Mouse (Mus musculus): ENCODE results near the gene Tnrc18. TPM values are rescaled to one million over a fixed set of nuclear protein-coding genes. Genes with fewer than 3 reads are reported as not detected.

The Tnrc18 gene
- total and polyA plus RNA-seq, 2 experiments from 2014 or later: 23.4 to 116 TPM

DNA sequence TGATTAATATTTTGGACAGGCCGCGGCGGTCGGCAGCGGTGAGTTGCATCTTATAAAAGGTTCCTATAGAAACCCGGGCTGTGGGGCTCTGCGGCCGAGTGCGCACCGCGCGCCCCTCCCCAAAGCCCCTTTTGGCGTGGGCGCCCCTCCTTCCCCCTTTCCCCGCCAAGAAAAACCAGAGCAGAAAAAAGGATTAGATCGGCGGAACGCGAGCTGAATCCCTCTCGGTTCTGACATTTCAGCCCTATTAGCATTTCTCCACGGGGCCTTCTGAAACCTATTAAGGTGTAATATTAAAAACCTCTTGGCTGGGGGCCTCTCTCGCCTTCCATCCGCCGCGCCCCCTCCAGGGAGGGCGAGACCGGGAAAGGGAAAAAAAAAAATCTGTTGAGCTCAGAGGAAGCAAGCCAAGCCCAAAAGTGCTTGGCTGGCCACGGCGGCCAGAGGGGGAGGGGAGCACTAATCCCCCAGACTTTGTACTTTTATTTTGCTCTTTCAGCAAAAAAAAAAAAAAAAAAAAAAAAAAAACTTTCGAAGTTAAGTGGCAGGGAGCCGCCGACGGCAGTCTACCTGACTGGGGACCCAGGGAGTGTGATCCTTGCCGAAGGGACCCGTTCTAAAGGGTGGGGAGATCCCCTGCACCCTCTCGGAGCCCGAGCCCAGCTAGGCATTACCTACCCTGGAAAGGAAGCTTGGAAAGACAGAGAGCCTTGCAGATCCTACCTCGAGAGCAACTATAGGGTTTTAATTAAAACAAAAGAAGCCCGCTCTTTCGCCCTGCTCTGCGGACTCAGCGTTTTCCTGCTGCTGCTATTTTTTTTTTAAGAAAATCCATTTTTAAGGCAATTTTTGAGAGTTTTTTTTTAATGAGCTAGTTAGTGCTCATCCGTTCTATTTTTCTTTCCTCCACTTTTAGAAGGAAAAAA is 1.2 kb upstream of the Tnrc18 start:
- Histone ChIP-seq H3K4me3 (ENCODE audit: low read depth, low read length) (peak overlapping the region; percentile 83), H3K27me3 (ENCODE audit: insufficient read depth, low read length) (no peaks in the 10 kb centered on the region), H3K9me3 (ENCODE audit: low read length) (no peaks in the 10 kb centered on the region), H3K4me1 (ENCODE audit: insufficient read depth) (peaks cover 9% of the 10 kb centered on the region), H3K4me2 (ENCODE audit: low read depth) (peak overlapping the region; percentile 88), H3K9ac (peak overlapping the region; percentile 98), H3K36me3 (ENCODE audit: insufficient read depth) (no peaks in the 10 kb centered on the region; the same call in 1 of the 2 replicates), H3K27ac (ENCODE audit: low read depth, low read length) (peak overlapping the region; percentile 100)
- peak; percentile 18; the same call in 1 of the 2 replicates for TF ChIP-seq CTCF (IDR thresholded peaks at IDR 0.05; ENCODE audit: low read depth)
- DNase-seq (peak; percentile 81), ATAC-seq (no peak)
- WGBS: under 1% methylated on average over 43 of the region's 43 CpGs

- Histone ChIP-seq H3K4me1 (ENCODE audit: insufficient read depth) (peaks cover 4% of the 10 kb centered on the region; the same call in 1 of the 2 replicates), H3K9me3 (ENCODE audit: low read length) (no peaks in the 10 kb centered on the region), H3K36me3 (ENCODE audit: insufficient read depth) (no peaks in the 10 kb centered on the region; the same call in 1 of the 2 replicates), H3K4me3 (ENCODE audit: low read depth, low read length) (peak overlapping the region; percentile 83), H3K9ac (peak overlapping the region; percentile 100), H3K27me3 (ENCODE audit: insufficient read depth, low read length) (no peaks in the 10 kb centered on the region), H3K4me2 (ENCODE audit: low read depth) (peak overlapping the region; percentile 93), H3K27ac (ENCODE audit: low read depth, low read length) (peak overlapping the region; percentile 100)
- peak; percentile 8; the same call in 1 of the 2 replicates for TF ChIP-seq CTCF (IDR thresholded peaks at IDR 0.05; ENCODE audit: low read depth)
- DNase-seq: peak; percentile 71
- no peak for ATAC-seq
- WGBS: 3% methylated on average over 71 of the region's 71 CpGs
These were observed 495 bp downstream of the Tnrc18 start for GRCm38 (mm10) chr5:142816811-142817523.

- ATAC-seq (no peak), DNase-seq (peak; percentile 54)
- Histone ChIP-seq H3K4me1 (ENCODE audit: insufficient read depth) (peaks cover 12% of the 10 kb centered on the region; the same call in 1 of the 2 replicates), H3K9ac (peak overlapping the region; percentile 100), H3K27ac (ENCODE audit: low read depth, low read length) (peak overlapping the region; percentile 100), H3K4me3 (ENCODE audit: low read depth, low read length) (peak overlapping the region; percentile 83), H3K36me3 (ENCODE audit: insufficient read depth) (peaks cover 2% of the 10 kb centered on the region; the same call in 1 of the 2 replicates), H3K27me3 (ENCODE audit: insufficient read depth, low read length) (no peaks in the 10 kb centered on the region), H3K4me2 (ENCODE audit: low read depth) (peak overlapping the region; percentile 93), H3K9me3 (ENCODE audit: low read length) (no peaks in the 10 kb centered on the region)
- TF ChIP-seq CTCF (IDR thresholded peaks at IDR 0.05; ENCODE audit: low read depth): no peak
- WGBS: under 1% methylated on average over 39 of the region's 39 CpGs
These were observed 1.2 kb downstream of the Tnrc18 start for GRCm38 (mm10) chr5:142816031-142816810.

- Histone ChIP-seq H3K27ac (ENCODE audit: low read depth, low read length) (peak overlapping the region; percentile 100), H3K36me3 (ENCODE audit: insufficient read depth) (peaks cover 4% of the 10 kb centered on the region; the same call in 1 of the 2 replicates), H3K4me2 (ENCODE audit: low read depth) (peak overlapping the region; percentile 93), H3K4me3 (ENCODE audit: low read depth, low read length) (peak overlapping the region; percentile 83), H3K27me3 (ENCODE audit: insufficient read depth, low read length) (no peaks in the 10 kb centered on the region), H3K9me3 (ENCODE audit: low read length) (no peaks in the 10 kb centered on the region), H3K4me1 (ENCODE audit: insufficient read depth) (peaks cover 18% of the 10 kb centered on the region; the same call in 1 of the 2 replicates), H3K9ac (peak overlapping the region; percentile 100)
- under 1% methylated on average over 30 of the region's 30 CpGs for WGBS
- TF ChIP-seq CTCF (IDR thresholded peaks at IDR 0.05; ENCODE audit: low read depth): no peak
- DNase-seq (peak; percentile 52), ATAC-seq (no peak)
These were observed 2.0 kb downstream of the Tnrc18 start for GRCm38 (mm10) chr5:142815421-142816001.

- H3K9me3 ChIP-seq (ENCODE audit: low read length): no peaks in the 10 kb centered on the region
- ATAC-seq (no peak), DNase-seq (no peak)
- peaks cover 23% of the 10 kb centered on the region for H3K4me1 ChIP-seq (ENCODE audit: insufficient read depth)
- peak overlapping the region; percentile 100 for H3K9ac ChIP-seq
- 3% methylated on average over 62 of the region's 62 CpGs for WGBS
- TF ChIP-seq CTCF (IDR thresholded peaks at IDR 0.05; ENCODE audit: low read depth): no peak
- H3K27me3 ChIP-seq (ENCODE audit: insufficient read depth, low read length): no peaks in the 10 kb centered on the region
- peak overlapping the region; percentile 100 for H3K27ac ChIP-seq (ENCODE audit: low read depth, low read length)
- peaks cover 4% of the 10 kb centered on the region for H3K36me3 ChIP-seq (ENCODE audit: insufficient read depth)
- H3K4me2 ChIP-seq (ENCODE audit: low read depth): peak overlapping the region; percentile 93
- peak overlapping the region; percentile 83 for H3K4me3 ChIP-seq (ENCODE audit: low read depth, low read length)
These were observed 2.6 kb downstream of the Tnrc18 start for GRCm38 (mm10) chr5:142814711-142815420.
